Mouse (Mus musculus) MEL (cell line): Measurements from ENCODE around the gene Dnajc15.

Experiments used
- CTCF ChIP-seq, 3 experiments: IDR thresholded peaks in 2 of 3; conservative IDR thresholded peaks in 1 of 3; 2 replicates each; pipeline ENCODE4 v1.5.1; 2011 to 2012; ENCODE audit warnings: low read length in 3 of 3, low read depth in 2 of 3, mild to moderate bottlenecking in 2 of 3, improper control_type of control experiment in 1 of 3, inconsistent platforms in 1 of 3, mixed read lengths in 1 of 3, moderate library complexity in 1 of 3; ENCODE audit not compliant: control insufficient read depth in 1 of 3, insufficient read depth in 1 of 3, poor library complexity in 1 of 3, severe bottlenecking in 1 of 3
- E2F4 ChIP-seq: IDR thresholded peaks from 2 replicates; pipeline ENCODE4 v1.6.1; 2011; ENCODE audit warnings: low read depth, low read length, improper control_type of control experiment, borderline replicate concordance
- EP300 ChIP-seq, 2 experiments: IDR thresholded peaks; 2 replicates each; pipeline ENCODE4 v1.6.1; 2011; ENCODE audit warnings: improper control_type of control experiment in 2 of 2, low read length in 2 of 2, low read depth in 1 of 2, mild to moderate bottlenecking in 1 of 2
- GATA1 ChIP-seq: IDR thresholded peaks from 2 replicates; pipeline ENCODE4 v1.6.1; 2011; ENCODE audit warnings: low read depth, low read length, improper control_type of control experiment
- JUND ChIP-seq: IDR thresholded peaks from 2 replicates; pipeline ENCODE4 v1.6.1; 2011; ENCODE audit warnings: low read depth, mild to moderate bottlenecking, improper control_type of control experiment, low read length
- MAFK ChIP-seq: IDR thresholded peaks from 2 replicates; pipeline ENCODE4 v1.6.1; 2011; ENCODE audit warnings: low read depth, mild to moderate bottlenecking, low read length, improper control_type of control experiment, borderline replicate concordance
- NRF1 ChIP-seq: IDR thresholded peaks from 2 replicates; pipeline ENCODE4 v1.6.1; 2014; ENCODE audit warnings: low read depth, mild to moderate bottlenecking, inconsistent platforms, low read length, improper control_type of control experiment, moderate library complexity; ENCODE audit not compliant: poor library complexity, insufficient read depth, severe bottlenecking
- POLR2A ChIP-seq, 2 experiments: IDR thresholded peaks; 2 replicates each; pipeline ENCODE4 v1.6.1; 2011 to 2012; ENCODE audit warnings: low read length in 2 of 2, mild to moderate bottlenecking in 2 of 2, control low read depth in 1 of 2, improper control_type of control experiment in 1 of 2, low read depth in 1 of 2, moderate library complexity in 1 of 2; ENCODE audit not compliant: control insufficient read depth in 1 of 2, insufficient read depth in 1 of 2, poor library complexity in 1 of 2
- SMC3 ChIP-seq: IDR thresholded peaks from 2 replicates; pipeline ENCODE4 v1.6.1; 2011; ENCODE audit warnings: low read depth, low read length, improper control_type of control experiment
- TAL1 ChIP-seq: IDR thresholded peaks from 2 replicates; pipeline ENCODE4 v1.6.1; 2012; ENCODE audit warnings: mild to moderate bottlenecking, inconsistent platforms, low read length, moderate library complexity, mixed read lengths
- USF1 ChIP-seq: IDR thresholded peaks from 2 replicates; pipeline ENCODE4 v1.6.1; 2014; ENCODE audit warnings: low read depth, mild to moderate bottlenecking, inconsistent platforms, low read length, improper control_type of control experiment, moderate library complexity
- ZNF384 ChIP-seq: IDR thresholded peaks from 2 replicates; pipeline ENCODE4 v1.6.1; 2012; ENCODE audit warnings: low read depth, mild to moderate bottlenecking, inconsistent platforms, low read length, improper control_type of control experiment

- TF ChIP-seq POLR2A (IDR thresholded peaks at IDR 0.05; ENCODE audit: control insufficient read depth in 1 of 2, insufficient read depth in 1 of 2, low read depth in 1 of 2, low read length in 2 of 2, poor library complexity in 1 of 2) (no peak), MAFK (no peak), ZNF384 (no peak), E2F4 (no peak), CTCF (IDR thresholded peaks at IDR 0.05 in 2 of 3, conservative IDR thresholded peaks at IDR 0.05 in 1 of 3; ENCODE audit: control insufficient read depth in 1 of 3, insufficient read depth in 1 of 3, low read depth in 2 of 3, low read length in 3 of 3, poor library complexity in 1 of 3, severe bottlenecking in 1 of 3) (no peak), USF1 (no peak), SMC3 (no peak), GATA1 (no peak), JUND (no peak), TAL1 (no peak), EP300 (IDR thresholded peaks at IDR 0.05; ENCODE audit: low read depth in 1 of 2, low read length in 2 of 2) (no peak), NRF1 (no peak)
These were observed 68.6 kb downstream of the Dnajc15 start for GRCm38 (mm10) chr14:77806345-77806744.
